Mouse (Mus musculus) liver, embryonic 12.5 days (tissue): ENCODE measurements around the gene Fbxo44. TPM values are rescaled to one million over a fixed set of nuclear protein-coding genes. Genes with fewer than 3 reads are reported as not detected.

Experiments
- ATAC-seq: fragments of 200-750 bp; cut with Nextera tagmentation; 2 replicates; pipeline ENCODE4 v1.8.0; 2017; ENCODE audit warnings: moderate number of reproducible peaks, mild to moderate bottlenecking, moderate library complexity
- H3K27ac ChIP-seq: fragments of 300-500 bp; sonication (generic); 2 replicates; pipeline ENCODE4 v1.5.1; 2016; ENCODE audit warnings: mild to moderate bottlenecking
- H3K27me3 ChIP-seq: fragments of 300-500 bp; sonication (generic); replicated peaks from 2 replicates; pipeline ENCODE4 v1.6.1; 2016; ENCODE audit warnings: mild to moderate bottlenecking, moderate library complexity
- H3K36me3 ChIP-seq: fragments of 300-500 bp; sonication (generic); 2 replicates; pipeline ENCODE4 v1.6.1; 2016; ENCODE audit warnings: mild to moderate bottlenecking, moderate library complexity
- H3K4me1 ChIP-seq: fragments of 300-500 bp; sonication (generic); 2 replicates; pipeline ENCODE4 v1.6.1; 2016
- H3K4me2 ChIP-seq: fragments of 300-500 bp; sonication (generic); 2 replicates; pipeline ENCODE4 v1.6.1; 2016; ENCODE audit warnings: mild to moderate bottlenecking, moderate library complexity
- H3K4me3 ChIP-seq: fragments of 300-500 bp; sonication (generic); 2 replicates; pipeline ENCODE4 v1.5.1; 2016; ENCODE audit warnings: mild to moderate bottlenecking, moderate library complexity
- H3K9ac ChIP-seq: fragments of 300-500 bp; sonication (generic); 2 replicates; pipeline ENCODE4 v1.6.1; 2016; ENCODE audit warnings: mild to moderate bottlenecking, moderate library complexity
- H3K9me3 ChIP-seq: fragments of 300-500 bp; sonication (generic); replicated peaks from 2 replicates; pipeline ENCODE4 v1.6.1; 2016; ENCODE audit warnings: mild to moderate bottlenecking, moderate library complexity
- WGBS: fragments of 180-500 bp; shearing (Covaris S2); methylation state at CpG from one replicate; pipeline ENCODE4 v1.1.7; 2016; ENCODE audit not compliant: insufficient replicate concordance; 5-methylcytosine and 5-hydroxymethylcytosine counted together
- polyA plus RNA-seq: library from polyadenylated mRNA; unstranded; fragments of >200 nt; fragmentation: Nextera tagmentation; extraction: Ambion mirVana; gene quantifications from 2 replicates; pipeline ENCODE4 v1.2.1, GENCODE M21; 2016

Gene Fbxo44
- polyA plus RNA-seq, 1 experiment from 2014 or later = 1.7 TPM

DNA sequence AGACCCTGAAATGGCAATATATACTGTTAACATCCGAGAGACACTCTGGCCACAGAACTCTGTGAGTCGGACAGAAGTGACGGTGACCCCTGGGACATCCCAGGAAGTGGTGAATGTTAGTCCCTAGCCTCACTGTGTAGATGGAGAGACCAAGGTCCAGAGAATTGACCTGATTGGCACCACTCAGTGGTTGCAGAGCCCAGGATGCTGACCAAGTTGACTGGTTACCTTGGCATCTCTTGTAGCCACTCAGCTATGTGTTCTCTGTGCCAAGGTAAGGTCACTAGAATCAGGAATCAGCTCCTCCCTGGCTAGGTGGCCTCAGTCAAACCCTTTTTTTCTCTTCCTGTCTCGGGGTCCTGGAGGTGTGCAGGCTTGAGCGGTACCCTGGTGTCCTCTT lies 16.6 kb downstream of the Fbxo44 start:
- Histone ChIP-seq H3K27ac (no peak overlapping the region), H3K4me3 (no peak overlapping the region), H3K4me2 (no peak overlapping the region), H3K9ac (no peak overlapping the region), H3K4me1 (peaks cover 17% of the 10 kb centered on the region), H3K27me3 (peaks cover 7% of the 10 kb centered on the region), H3K36me3 (peaks cover 31% of the 10 kb centered on the region), H3K9me3 (no peaks in the 10 kb centered on the region)
- WGBS = 75% methylated on average over 5 of the region's 5 CpGs
- no peak for ATAC-seq

DNA sequence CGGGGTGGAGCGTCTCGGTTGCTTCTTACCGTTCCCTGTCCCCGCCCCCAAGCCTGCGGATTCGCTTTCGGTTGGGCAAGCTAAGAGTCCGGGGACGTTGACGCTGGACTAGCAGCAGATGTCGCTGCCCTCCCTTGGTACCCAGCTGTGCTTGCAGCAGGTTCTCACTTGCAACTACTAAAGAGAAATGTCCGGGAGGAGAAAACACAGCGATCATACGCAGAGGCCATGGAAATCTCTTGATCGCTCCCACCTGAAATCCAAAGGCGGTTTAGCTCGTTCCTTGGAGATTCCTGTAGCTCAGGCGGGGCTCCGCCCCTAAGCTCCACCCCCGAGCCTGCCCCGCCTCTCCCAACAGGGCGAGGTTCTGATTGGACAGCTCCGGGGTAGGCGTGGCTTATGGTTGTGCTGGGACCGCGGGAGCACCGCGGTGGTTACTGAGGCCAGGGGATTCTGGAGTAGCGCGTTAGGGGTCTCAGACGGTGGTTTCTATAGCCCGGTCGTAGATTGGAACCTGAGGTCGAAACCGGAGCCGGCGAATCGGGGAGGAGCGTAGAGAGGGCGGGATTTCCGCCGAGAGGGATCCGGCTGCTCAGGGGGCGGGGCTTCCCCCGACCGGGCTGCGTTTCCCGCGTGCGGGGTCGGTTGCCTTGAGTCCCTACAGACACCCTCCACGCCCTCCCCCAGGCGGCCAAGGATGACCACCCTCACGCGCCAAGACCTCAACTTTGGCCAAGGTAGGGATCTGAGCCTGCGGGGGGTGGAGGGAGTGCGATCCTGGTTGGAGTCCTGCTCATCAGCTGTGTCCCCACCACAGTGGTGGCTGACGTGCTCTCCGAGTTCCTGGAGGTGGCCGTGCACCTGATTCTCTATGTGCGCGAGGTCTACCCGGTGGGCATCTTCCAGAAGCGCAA lies 19.9 kb downstream of the Fbxo44 start:
- H3K27me3 ChIP-seq = peaks cover 33% of the 10 kb centered on the region
- peak overlapping the region; percentile 87 for H3K4me2 ChIP-seq
- H3K9me3 ChIP-seq = no peaks in the 10 kb centered on the region
- H3K9ac ChIP-seq = peak overlapping the region; percentile 69
- peaks cover 12% of the 10 kb centered on the region for H3K36me3 ChIP-seq
- ATAC-seq = peak; percentile 91
- under 1% methylated on average over 65 of the region's 65 CpGs for WGBS
- peaks cover 16% of the 10 kb centered on the region for H3K4me1 ChIP-seq
- H3K4me3 ChIP-seq = peak overlapping the region; percentile 73
- peak overlapping the region; percentile 75 for H3K27ac ChIP-seq

GRCm38 (mm10) chr4:148139767-148140097 lies 20.6 kb downstream of the Fbxo44 start:
- Histone ChIP-seq H3K4me2 (peak overlapping the region; percentile 87), H3K4me1 (peaks cover 16% of the 10 kb centered on the region), H3K36me3 (peaks cover 6% of the 10 kb centered on the region), H3K27ac (peak overlapping the region; percentile 75; the same call in 1 of the 2 replicates), H3K9ac (peak overlapping the region; percentile 69), H3K27me3 (peaks cover 39% of the 10 kb centered on the region), H3K4me3 (peak overlapping the region; percentile 73), H3K9me3 (no peaks in the 10 kb centered on the region)
- under 1% methylated on average over 12 of the region's 12 CpGs for WGBS
- ATAC-seq = peak; percentile 8

- H3K9me3 ChIP-seq = no peaks in the 10 kb centered on the region
- 54% methylated on average over 8 of the region's 8 CpGs for WGBS
- ATAC-seq = no peak
- H3K9ac ChIP-seq = no peak overlapping the region
- H3K4me1 ChIP-seq = peaks cover 16% of the 10 kb centered on the region
- no peaks in the 10 kb centered on the region for H3K36me3 ChIP-seq
- H3K27ac ChIP-seq = no peak overlapping the region
- peaks cover 58% of the 10 kb centered on the region for H3K27me3 ChIP-seq
- H3K4me3 ChIP-seq = no peak overlapping the region
- H3K4me2 ChIP-seq = no peak overlapping the region
Observed at GRCm38 (mm10) chr4:148137503-148137902, 22.8 kb downstream of the Fbxo44 start.

- Histone ChIP-seq H3K4me3 (no peak overlapping the region), H3K27me3 (peaks cover 84% of the 10 kb centered on the region), H3K4me1 (peaks cover 18% of the 10 kb centered on the region), H3K4me2 (no peak overlapping the region), H3K36me3 (no peaks in the 10 kb centered on the region), H3K9ac (no peak overlapping the region), H3K9me3 (no peaks in the 10 kb centered on the region), H3K27ac (no peak overlapping the region)
- no peak for ATAC-seq
- 19% methylated on average over 8 of the region's 8 CpGs for WGBS
Observed at GRCm38 (mm10) chr4:148134988-148135387, 25.3 kb downstream of the Fbxo44 start.

- no peak for ATAC-seq
- Histone ChIP-seq H3K9me3 (no peaks in the 10 kb centered on the region), H3K27ac (no peak overlapping the region), H3K4me3 (peak overlapping the region; percentile 2; the same call in 1 of the 2 replicates), H3K27me3 (peaks cover 89% of the 10 kb centered on the region), H3K4me1 (peaks cover 9% of the 10 kb centered on the region), H3K9ac (no peak overlapping the region), H3K36me3 (no peaks in the 10 kb centered on the region), H3K4me2 (peak overlapping the region; percentile 70)
- WGBS = 3% methylated on average over 21 of the region's 21 CpGs
Observed at GRCm38 (mm10) chr4:148131497-148132081, 28.7 kb downstream of the Fbxo44 start.

GRCm38 (mm10) chr4:148130561-148131413 lies 29.5 kb downstream of the Fbxo44 start, which contains the start of gene Draxin:
Gene Draxin, minus strand, starts transcription at chr4:148130698.
- peaks cover 92% of the 10 kb centered on the region for H3K27me3 ChIP-seq
- H3K4me1 ChIP-seq = peaks cover 9% of the 10 kb centered on the region
- WGBS = 1% methylated on average over 83 of the region's 87 CpGs
- no peak within 1 kb of the TSS for H3K27ac ChIP-seq
- ATAC-seq = peak; percentile 64; the same call in 1 of the 2 replicates
- no peaks in the 10 kb centered on the region for H3K9me3 ChIP-seq
- peak within 1 kb of the TSS; percentile 45; the same call in 1 of the 2 replicates for H3K9ac ChIP-seq
- H3K36me3 ChIP-seq = no peaks in the 10 kb centered on the region
- peak within 1 kb of the TSS; percentile 51 for H3K4me3 ChIP-seq
- H3K4me2 ChIP-seq = peak within 1 kb of the TSS; percentile 70

- Histone ChIP-seq H3K4me2 (peak within 1 kb of the TSS; percentile 70), H3K27me3 (peaks cover 95% of the 10 kb centered on the region), H3K9me3 (no peaks in the 10 kb centered on the region), H3K27ac (no peak within 1 kb of the TSS), H3K9ac (peak within 1 kb of the TSS; percentile 45; the same call in 1 of the 2 replicates), H3K4me3 (peak within 1 kb of the TSS; percentile 51), H3K36me3 (no peaks in the 10 kb centered on the region), H3K4me1 (peaks cover 9% of the 10 kb centered on the region)
- WGBS = 4% methylated on average over 18 of the region's 18 CpGs
- ATAC-seq = no peak
Observed at GRCm38 (mm10) chr4:148130133-148130532, 30.1 kb downstream of the Fbxo44 start, which contains the start of gene Mad2l2. Gene Mad2l2, plus strand, starts transcription at chr4:148130384.

- no peaks in the 10 kb centered on the region for H3K9me3 ChIP-seq
- no peak for ATAC-seq
- H3K27ac ChIP-seq = no peak overlapping the region
- no peak overlapping the region for H3K4me2 ChIP-seq
- H3K9ac ChIP-seq = no peak overlapping the region
- no peaks in the 10 kb centered on the region for H3K36me3 ChIP-seq
- peaks cover 9% of the 10 kb centered on the region for H3K4me1 ChIP-seq
- no peak overlapping the region for H3K4me3 ChIP-seq
- peaks cover 96% of the 10 kb centered on the region for H3K27me3 ChIP-seq
- 27% methylated on average over 2 of the region's 2 CpGs for WGBS
Observed at GRCm38 (mm10) chr4:148128672-148129071, 31.6 kb downstream of the Fbxo44 start.

GRCm38 (mm10) chr4:148128241-148128640 lies 32.0 kb downstream of the Fbxo44 start:
- Histone ChIP-seq H3K9ac (no peak overlapping the region), H3K27ac (no peak overlapping the region), H3K4me2 (no peak overlapping the region), H3K36me3 (no peaks in the 10 kb centered on the region), H3K4me3 (no peak overlapping the region), H3K4me1 (peaks cover 9% of the 10 kb centered on the region), H3K27me3 (peaks cover 95% of the 10 kb centered on the region), H3K9me3 (no peaks in the 10 kb centered on the region)
- 42% methylated on average over 1 of the region's 1 CpGs for WGBS
- ATAC-seq = no peak

GRCm38 (mm10) chr4:148122694-148123066 lies 37.6 kb downstream of the Fbxo44 start:
- no peak for ATAC-seq
- WGBS = 56% methylated on average over 3 of the region's 3 CpGs
- H3K36me3 ChIP-seq = no peaks in the 10 kb centered on the region

More at GRCm38 (mm10) chr4:148122694-148123066, 37.6 kb downstream of the Fbxo44 start:
- Histone ChIP-seq H3K4me1 (no peaks in the 10 kb centered on the region), H3K27ac (no peak overlapping the region), H3K9ac (no peak overlapping the region), H3K9me3 (no peaks in the 10 kb centered on the region), H3K4me3 (no peak overlapping the region), H3K4me2 (no peak overlapping the region), H3K27me3 (peaks cover 60% of the 10 kb centered on the region)
